Mouse (Mus musculus) 3134 (cell line): ENCODE results near the gene Rnf145.

ENCODE experiments used
- DNase-seq: peaks from one replicate; pipeline ENCODE4 v3.0.0-alpha.2; 2011; ENCODE audit warnings: low spot score; ENCODE audit not compliant: insufficient read length; ENCODE audit errors: extremely low read depth

Gene Rnf145

DNA sequence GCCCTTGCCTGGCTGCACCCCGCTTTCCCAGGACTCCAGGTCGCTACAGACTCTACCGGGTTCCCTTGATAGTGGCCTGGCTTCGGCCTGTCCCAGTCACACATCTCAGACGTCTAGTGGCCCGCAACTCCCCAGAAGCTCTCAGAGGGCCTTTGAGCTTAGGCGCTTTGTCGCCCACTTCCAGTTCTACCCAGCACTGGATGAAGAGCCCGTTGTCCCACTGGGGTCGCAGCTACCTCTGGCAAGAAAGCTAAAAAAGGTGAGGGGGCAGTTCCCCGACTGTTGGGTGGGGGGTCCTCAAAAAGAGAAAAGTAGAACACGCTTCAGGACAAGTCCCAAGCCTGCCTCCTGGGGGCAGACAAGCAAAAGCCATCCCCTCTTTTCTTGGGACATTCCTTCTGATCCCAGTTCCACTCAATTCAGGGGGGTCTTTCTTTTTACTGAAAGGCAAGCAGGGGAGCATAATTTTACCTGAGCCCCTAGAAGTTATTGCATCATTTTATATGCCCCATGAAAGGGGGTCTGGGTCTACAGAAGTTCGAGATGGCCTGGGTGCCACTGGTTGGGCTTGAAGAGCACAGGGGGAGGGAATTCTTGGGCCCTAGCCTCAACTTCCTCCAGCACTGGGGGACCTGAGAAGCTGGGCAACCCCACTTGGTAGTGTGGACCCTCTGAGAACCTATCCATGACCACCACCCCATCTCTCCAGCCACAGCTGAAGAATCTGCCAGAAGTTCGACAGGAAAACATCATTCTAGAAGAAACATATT is 94.8 kb downstream of the Rnf145 start:
- no peak for DNase-seq
